Mouse (Mus musculus): Measurements from ENCODE around the gene Olfr191.
"Not testable (repeated sequence)": the region's sequence is repeated elsewhere in the genome, so short reads cannot be mapped to it uniquely, and the experiment has no call there.

Gene Olfr191

GRCm38 (mm10) chr16:59089722-59090121 is at the start of gene Olfr191:
Gene Olfr191 (minus strand): TSS chr16:59089822.
- not testable (repeated sequence) for DNase-seq (ENCODE audit: low spot score)

GRCm38 (mm10) chr16:59130740-59131139 is 41.1 kb upstream of the Olfr191 start:
- DNase-seq (ENCODE audit: low spot score) = no peak

- DNase-seq (ENCODE audit: low spot score) = no peak
These were observed 31.3 kb upstream of the Olfr191 start, which contains the start of gene Olfr194 for GRCm38 (mm10) chr16:59120969-59121368. Gene Olfr194 (minus strand): TSS chr16:59121069.

GRCm38 (mm10) chr16:59111781-59112180 is 22.2 kb upstream of the Olfr191 start, which contains the start of gene Olfr193:
Gene Olfr193 (minus strand): TSS chr16:59111881.
- no peak for DNase-seq (ENCODE audit: low spot score)

- not testable (repeated sequence) for DNase-seq (ENCODE audit: low spot score)
These were observed 18.9 kb upstream of the Olfr191 start for GRCm38 (mm10) chr16:59108522-59108921.

GRCm38 (mm10) chr16:59105312-59105711 is 15.7 kb upstream of the Olfr191 start:
- no peak for DNase-seq (ENCODE audit: low spot score)

GRCm38 (mm10) chr16:59081113-59081512 is 8.5 kb downstream of the Olfr191 start:
- not testable (repeated sequence) for DNase-seq (ENCODE audit: low spot score)

- DNase-seq (ENCODE audit: low spot score) = no peak
These were observed 11.7 kb downstream of the Olfr191 start, which contains the start of gene Olfr190 for GRCm38 (mm10) chr16:59077905-59078304. Gene Olfr190 (minus strand): TSS chr16:59078005.

GRCm38 (mm10) chr16:59073520-59073919 is 16.1 kb downstream of the Olfr191 start:
- DNase-seq (ENCODE audit: low spot score) = no peak

- DNase-seq (ENCODE audit: low spot score) = no peak
These were observed 17.9 kb downstream of the Olfr191 start for GRCm38 (mm10) chr16:59071755-59072154.

GRCm38 (mm10) chr16:59062411-59062810 is 27.2 kb downstream of the Olfr191 start:
- not testable (repeated sequence) for DNase-seq (ENCODE audit: low spot score)

- DNase-seq (ENCODE audit: low spot score) = not testable (repeated sequence)
These were observed 40.3 kb downstream of the Olfr191 start for GRCm38 (mm10) chr16:59049286-59049685.

GRCm38 (mm10) chr16:59048860-59049259 is 40.8 kb downstream of the Olfr191 start:
- DNase-seq (ENCODE audit: low spot score) = no peak

- DNase-seq (ENCODE audit: low spot score) = no peak
These were observed 42.0 kb downstream of the Olfr191 start for GRCm38 (mm10) chr16:59047579-59047978.

GRCm38 (mm10) chr16:59045835-59046234 is 43.8 kb downstream of the Olfr191 start:
- no peak for DNase-seq (ENCODE audit: low spot score)

- no peak for DNase-seq (ENCODE audit: low spot score)
These were observed 49.9 kb downstream of the Olfr191 start, which contains the start of gene Olfr187 for GRCm38 (mm10) chr16:59039710-59040109. Gene Olfr187 (minus strand): TSS chr16:59039767.
